Mouse (Mus musculus) splenic B cell, adult 2 months (primary cell): Measurements from ENCODE around the gene Vmo1.

Experiments
- DNase-seq: peaks from one replicate; pipeline ENCODE4 v3.0.0-alpha.2; 2011; ENCODE audit warnings: low read depth, low spot score
- H3K27me3 ChIP-seq: 2 replicates; pipeline ENCODE4 v1.6.1; 2012; ENCODE audit warnings: mild to moderate bottlenecking, low read length, moderate library complexity, mixed read lengths; ENCODE audit not compliant: control insufficient read depth, poor library complexity, insufficient read depth, severe bottlenecking
- H3K36me3 ChIP-seq: 2 replicates; pipeline ENCODE4 v1.6.1; 2012; ENCODE audit warnings: mild to moderate bottlenecking, low read length, moderate library complexity, mixed read lengths; ENCODE audit not compliant: control insufficient read depth, poor library complexity, insufficient read depth, severe bottlenecking

Vmo1 gene

GRCm38 (mm10) chr11:70469764-70470163 is 44.7 kb downstream of the Vmo1 start:
- 0 out of 2 replicates have a peak, but pooled peaks cover 3% of the 10 kb centered on the region for H3K27me3 ChIP-seq
- DNase-seq = no peak
- no peaks in the 10 kb centered on the region for H3K36me3 ChIP-seq

GRCm38 (mm10) chr11:70467902-70468619 is 46.4 kb downstream of the Vmo1 start:
- Histone ChIP-seq H3K27me3 (no peaks in the 10 kb centered on the region), H3K36me3 (no peaks in the 10 kb centered on the region)
- no peak for DNase-seq

GRCm38 (mm10) chr11:70465824-70466223 is 48.6 kb downstream of the Vmo1 start:
- DNase-seq = no peak
- H3K36me3 ChIP-seq = no peaks in the 10 kb centered on the region
- H3K27me3 ChIP-seq = no peaks in the 10 kb centered on the region

- Histone ChIP-seq H3K27me3 (no peaks in the 10 kb centered on the region), H3K36me3 (no peaks in the 10 kb centered on the region)
- DNase-seq = no peak
Observed at GRCm38 (mm10) chr11:70465211-70465610, 49.2 kb downstream of the Vmo1 start.

- no peak for DNase-seq
- H3K27me3 ChIP-seq = no peaks in the 10 kb centered on the region
- no peaks in the 10 kb centered on the region for H3K36me3 ChIP-seq
Observed at GRCm38 (mm10) chr11:70463970-70464369, 50.4 kb downstream of the Vmo1 start.
